In the genomic region with DNA sequence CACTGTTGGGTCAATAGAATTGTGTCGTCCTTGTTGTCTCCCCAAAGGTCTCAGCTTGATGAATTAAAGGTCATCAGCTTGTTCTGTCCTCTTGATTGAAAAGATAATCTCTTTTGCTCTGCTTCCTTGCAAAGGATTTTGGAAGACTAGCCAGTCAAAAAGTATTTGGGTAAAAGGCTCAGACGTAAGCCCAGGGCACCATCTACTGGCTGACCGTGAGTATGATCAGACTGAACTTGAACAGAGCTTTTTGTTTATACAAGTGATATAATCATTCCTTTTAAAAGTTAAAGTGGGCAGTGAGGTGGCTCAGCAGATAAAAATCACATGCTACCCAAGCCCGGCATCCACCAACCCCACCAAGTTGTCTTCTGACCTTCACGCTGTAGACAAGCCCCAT, we compare ENCODE assay signal across 9 mouse cellular contexts. TPM values are rescaled to one million over a fixed set of nuclear protein-coding genes. Genes with fewer than 3 reads are reported as not detected.
DNase-seq lines count a peak whose midpoint lies in the region; ATAC-seq and TF ChIP-seq lines count a peak whose summit lies in the region.
"Had no signal": no experiment of that assay in that cellular context is flagged by ENCODE, and none has a peak within 500 bp of the region (broad histone marks: within the 10 kb centered on the region; RNA-seq: fewer than 3 reads in every experiment).

No protein-coding gene starts in this region.

- TF ChIP-seq CTCF in heart, adult 2 months (IDR thresholded peaks at IDR 0.05) = peak; percentile 78
- TF ChIP-seq CTCF in brain, embryonic 14.5 days (IDR thresholded peaks at IDR 0.05; ENCODE audit: borderline replicate concordance, extremely low read depth, insufficient read depth, insufficient read length) = peak; percentile 63; the same call in 1 of the 2 replicates

- no peak for ATAC-seq in forebrain, embryonic 11.5 days (replicated peaks; ENCODE audit: low FRiP score)

- H3K36me3 ChIP-seq in heart, adult 2 months (ENCODE audit: control insufficient read depth, insufficient read depth, low read length) = no peaks in the 10 kb centered on the region
- H3K36me3 ChIP-seq in forebrain, embryonic 11.5 days (ENCODE audit: control insufficient read depth, insufficient read depth, low read length) = no peaks in the 10 kb centered on the region

- H3K9me3 ChIP-seq in forebrain, embryonic 11.5 days (ENCODE audit: control insufficient read depth, low read length) = no peaks in the 10 kb centered on the region

- H3K4me2 ChIP-seq in forebrain, embryonic 11.5 days (ENCODE audit: low read depth, low read length, severe bottlenecking) = no peak overlapping the region

- no peaks in the 10 kb centered on the region for H3K79me2 ChIP-seq in heart, adult 2 months (replicated peaks; ENCODE audit: control insufficient read depth, insufficient read depth, low read length)

- H3K27ac ChIP-seq in heart, adult 2 months = no peak overlapping the region
- H3K27ac ChIP-seq in forebrain, embryonic 11.5 days (ENCODE audit: low read depth, low read length) = no peak overlapping the region

- H3K27me3 ChIP-seq in heart, adult 2 months (ENCODE audit: control insufficient read depth, insufficient read depth, low read length) = no peaks in the 10 kb centered on the region
- no peaks in the 10 kb centered on the region for H3K27me3 ChIP-seq in forebrain, embryonic 11.5 days (ENCODE audit: control insufficient read depth, insufficient read depth, low read length)

- intact Hi-C loops in heart, adult 2 months (cut with DNase I) = loop anchor here (10.0 kb wide), 1 partner anchor 87 kb away; no protein-coding TSS in a partner anchor
- intact Hi-C loops in heart, postnatal 25 days (cut with DNase I) = loop anchor here (1.0 to 10.0 kb wide), 2 partner anchors 31 to 87 kb away; no protein-coding TSS in a partner anchor

- peak in 1 of 2 experiments; percentile 25 for DNase-seq in heart, adult 2 months
- no peak for DNase-seq in heart, postnatal 25 days (ENCODE audit: low spot score)
- peak; percentile 57 for DNase-seq in testis, postnatal 10 days (ENCODE audit: low spot score)
- DNase-seq in testis, postnatal 14 days (ENCODE audit: low spot score) = no peak
- DNase-seq in brain, embryonic 14.5 days (ENCODE audit: low read depth) = peak; percentile 69
- DNase-seq in kidney, postnatal 14 days = peak; percentile 43
- DNase-seq in retina, postnatal 1 day = peak; percentile 49
- no peak for DNase-seq in forebrain, embryonic 11.5 days (ENCODE audit: low spot score)

- no peak overlapping the region for H3K9ac ChIP-seq in heart, adult 2 months (ENCODE audit: low read depth, low read length)
- no peak overlapping the region for H3K9ac ChIP-seq in forebrain, embryonic 11.5 days (ENCODE audit: low read length)

- H3K4me3 ChIP-seq in heart, adult 2 months = no peak overlapping the region
- no peak overlapping the region for H3K4me3 ChIP-seq in forebrain, embryonic 11.5 days (ENCODE audit: low read depth, low read length)
- H3K4me3 ChIP-seq: myocyte had no signal

- no peak for TF ChIP-seq POLR2A in heart, adult 2 months (IDR thresholded peaks at IDR 0.05; ENCODE audit: insufficient read depth, low read depth, low read length)
- TF ChIP-seq POLR2A in brain, embryonic 14.5 days (IDR thresholded peaks at IDR 0.05; ENCODE audit: borderline replicate concordance, extremely low read depth, insufficient read depth, insufficient read length, poor library complexity, severe bottlenecking) = no peak

- WGBS in heart, adult 2 months = 24% methylated on average over 5 of the region's 5 CpGs
- 59% methylated on average over 5 of the region's 5 CpGs for WGBS in forebrain, embryonic 11.5 days

- no peak for TF ChIP-seq EP300 in heart, adult 2 months (IDR thresholded peaks at IDR 0.05; ENCODE audit: insufficient read depth, low read depth, low read length)

- no peaks in the 10 kb centered on the region for H3K4me1 ChIP-seq in heart, adult 2 months (ENCODE audit: control insufficient read depth, insufficient read depth, low read length)
- no peaks in the 10 kb centered on the region for H3K4me1 ChIP-seq in forebrain, embryonic 11.5 days (replicated peaks; ENCODE audit: control insufficient read depth, insufficient read depth, low read length)

RNA-seq across cellular contexts. Expression of a gene that starts 31.1 kb away (rescaled TPM):
- total RNA-seq in heart, adult 2 months (2021) = under 1 TPM; 0.36 to 0.44 TPM
- 0.38 TPM in 1 of 2 replicates, not detected in the other for polyA plus RNA-seq in heart, adult 2 months (2012; rRNA removed)
- total RNA-seq in heart, postnatal 25 days (2021) = not detected
- polyA plus RNA-seq in brain, embryonic 14.5 days (2012; rRNA removed) = 0.38 TPM in 1 of 2 replicates, not detected in the other
- polyA plus RNA-seq in forebrain, embryonic 11.5 days (2014; fragmentation: Nextera tagmentation; extraction: Ambion mirVana) = 0.27 and 0.51 TPM in 2 replicates

RNA-seq across cellular contexts. Expression of a gene that starts 34.6 kb away (rescaled TPM):
- 1 to 10 TPM; 7.9 to 9.2 TPM for total RNA-seq in heart, adult 2 months (2021)
- polyA plus RNA-seq in heart, adult 2 months (2012; rRNA removed) = 3.2 and 6.9 TPM in 2 replicates
- total RNA-seq in heart, postnatal 25 days (2021) = 1 to 10 TPM; 8.2 to 8.9 TPM
- polyA plus RNA-seq in brain, embryonic 14.5 days (2012; rRNA removed) = 10.6 and 12.3 TPM in 2 replicates
- 6.8 and 9.6 TPM in 2 replicates for polyA plus RNA-seq in forebrain, embryonic 11.5 days (2014; fragmentation: Nextera tagmentation; extraction: Ambion mirVana)

RNA-seq across cellular contexts. Expression of a gene that starts 56.8 kb away (rescaled TPM):
- 1 to 10 TPM; 3.1 to 3.3 TPM for total RNA-seq in heart, adult 2 months (2021)
- polyA plus RNA-seq in heart, adult 2 months (2012; rRNA removed) = 4.4 and 4.7 TPM in 2 replicates
- total RNA-seq in heart, postnatal 25 days (2021) = 1 to 10 TPM; 4.4 to 4.8 TPM
- polyA plus RNA-seq in brain, embryonic 14.5 days (2012; rRNA removed) = 16.3 and 25.1 TPM in 2 replicates
- 19.6 and 19.9 TPM in 2 replicates for polyA plus RNA-seq in forebrain, embryonic 11.5 days (2014; fragmentation: Nextera tagmentation; extraction: Ambion mirVana)

Comparison
In these comparisons a context has a peak if more than half of its experiments do, and no peak if none do; other contexts are left out.
1. DNase-seq: peak in testis, postnatal 10 days (single experiment), brain, embryonic 14.5 days (single experiment), kidney, postnatal 14 days (single experiment) and retina, postnatal 1 day (single experiment); none in heart, postnatal 25 days (single experiment), testis, postnatal 14 days (single experiment) and forebrain, embryonic 11.5 days (single experiment).